Mouse (Mus musculus): ENCODE data around the gene Olfr1016. TPM values are rescaled to one million over a fixed set of nuclear protein-coding genes. Genes with fewer than 3 reads are reported as not detected.

Gene Olfr1016
- not detected in 2 replicates for total RNA-seq (2023)

DNA sequence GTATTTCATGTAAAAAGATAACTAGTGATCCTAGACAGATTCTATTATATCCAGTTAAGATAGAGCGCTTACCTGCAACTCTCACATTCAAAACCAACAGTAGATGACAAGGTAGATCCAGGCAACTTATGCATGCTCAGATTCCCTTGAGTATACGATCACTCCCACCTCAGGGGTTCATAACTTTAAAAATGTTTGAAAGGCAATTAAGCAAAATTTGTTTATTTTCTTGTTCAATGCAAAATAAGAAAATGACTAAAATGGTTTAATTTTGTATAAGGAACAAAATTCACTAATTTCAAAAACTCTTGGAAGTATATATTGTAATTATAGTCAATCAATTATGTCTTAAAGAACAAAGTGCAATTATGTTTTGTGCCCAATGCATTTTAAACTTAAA is at the start of gene Olfr1016:
TSS of gene Olfr1016 (minus strand) at position 101 of the 400 bp plus-strand sequence.

DNA sequence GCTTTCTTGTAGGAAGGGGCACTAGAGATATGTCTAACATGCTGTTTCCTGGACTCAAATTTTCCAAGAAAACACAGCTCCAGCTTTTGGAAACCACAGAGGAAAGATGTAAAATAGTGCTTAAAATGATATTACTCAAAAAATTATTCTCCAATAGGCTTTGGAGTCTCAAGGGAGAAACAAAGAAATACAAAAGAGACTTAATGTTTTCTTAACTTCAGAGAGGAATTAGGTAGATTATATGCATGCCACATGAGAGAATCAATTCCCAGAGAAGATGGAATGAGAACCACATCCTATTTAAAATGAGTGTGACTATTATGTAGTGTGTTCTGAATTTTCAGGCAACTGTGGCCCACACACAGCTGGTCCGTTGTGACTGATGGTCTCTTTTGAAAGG is 44.4 kb upstream of the Olfr1016 start, which contains the start of gene Olfr1020:
TSS of gene Olfr1020 (plus strand) at position 301 of the 400 bp plus-strand sequence.

DNA sequence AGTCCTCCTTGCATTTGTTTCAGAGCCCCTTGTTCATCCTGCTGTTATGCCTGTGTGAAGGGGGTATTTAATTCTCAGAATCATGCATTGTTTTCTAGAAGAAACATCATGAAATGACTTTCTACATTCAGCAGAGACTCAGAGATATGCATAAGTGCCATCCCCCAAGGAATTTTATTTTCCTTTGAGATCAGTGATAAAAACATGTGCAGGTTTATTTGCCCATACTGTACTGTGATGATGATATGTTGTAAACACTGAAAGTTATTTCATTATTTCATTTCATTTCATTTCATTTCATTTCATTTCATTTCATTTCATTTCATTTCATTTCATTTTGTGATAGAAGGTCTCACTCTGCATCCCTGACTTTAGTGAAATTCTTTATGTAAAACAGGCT is 43.0 kb upstream of the Olfr1016 start, which contains the start of gene Olfr1019:
TSS of gene Olfr1019 (minus strand) at position 101 of the 400 bp plus-strand sequence.

DNA sequence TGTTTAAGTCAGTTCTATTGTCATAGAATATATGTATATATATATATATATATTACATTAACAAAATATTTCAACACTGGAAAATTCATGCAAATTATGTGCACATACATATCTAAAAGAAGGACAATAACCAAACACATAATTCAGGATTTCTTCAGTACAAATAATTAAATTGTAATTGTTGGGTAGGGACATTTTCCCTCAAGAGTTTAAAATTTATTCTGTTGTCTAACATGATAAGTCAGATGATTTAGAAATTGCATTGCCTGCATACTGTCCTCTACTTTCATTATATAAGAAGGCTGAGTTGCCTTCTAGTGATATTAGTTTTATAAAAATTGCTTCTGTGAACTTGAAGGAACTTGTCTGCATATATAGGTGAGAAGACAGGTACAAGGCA is 15.8 kb upstream of the Olfr1016 start, which contains the start of gene Olfr1018:
TSS of gene Olfr1018 (plus strand) at position 301 of the 400 bp plus-strand sequence.

GRCm38 (mm10) chr2:85781717-85782116 is 20.6 kb downstream of the Olfr1016 start, which contains the start of gene Olfr1015:
Gene Olfr1015, plus strand, starts transcription at chr2:85782017.

DNA sequence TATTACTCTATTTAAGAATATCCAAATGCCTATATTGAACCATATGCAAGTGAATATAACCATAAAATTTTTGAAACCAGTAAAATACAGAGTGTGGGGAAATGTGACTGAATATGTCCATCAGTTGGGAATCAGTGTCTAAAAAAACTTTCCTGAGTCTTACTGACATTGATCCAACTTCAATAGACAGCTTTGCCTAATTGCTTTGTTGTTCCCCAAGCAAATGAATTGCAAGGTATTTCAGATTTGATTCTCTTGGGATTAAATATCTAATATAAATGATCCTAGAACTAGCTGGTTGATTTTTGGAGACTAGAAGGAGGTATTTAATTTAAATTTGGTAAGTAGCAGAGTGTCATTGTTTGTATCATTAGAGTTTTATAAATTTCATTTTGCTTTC is 29.9 kb downstream of the Olfr1016 start, which contains the start of gene Olfr1014:
TSS of gene Olfr1014 (plus strand) at position 301 of the 400 bp plus-strand sequence.

GRCm38 (mm10) chr2:85766798-85767197 is 35.5 kb downstream of the Olfr1016 start, which contains the start of gene Olfr1013:
Gene Olfr1013, plus strand, starts transcription at chr2:85767098.

DNA sequence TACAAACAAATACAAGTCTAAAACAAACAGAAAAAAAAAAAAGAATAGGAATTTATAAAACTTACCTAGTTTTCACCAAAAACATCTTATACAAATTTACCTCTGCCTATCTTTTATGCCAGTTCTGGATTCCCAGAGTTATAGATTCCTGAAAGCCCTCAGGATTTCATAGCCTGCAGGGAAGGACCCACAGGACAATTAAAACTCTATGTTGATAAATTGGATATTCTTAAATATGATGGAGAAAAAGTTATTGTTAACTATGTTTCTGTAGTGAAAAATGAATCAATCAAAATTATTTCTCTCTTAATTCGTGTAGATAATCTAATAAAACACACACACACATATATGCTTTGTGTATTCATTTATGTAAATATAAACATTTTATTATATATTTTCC is 39.7 kb downstream of the Olfr1016 start, which contains the start of gene Olfr1012:
TSS of gene Olfr1012 (minus strand) at position 101 of the 400 bp plus-strand sequence.

Other genes with a start within 250 kb of the Olfr1016 start
- not detected in 2 replicates for gene Olfr996, start 223.3 kb downstream of the Olfr1016 start, total RNA-seq (2023)
- not detected in 2 replicates for gene Olfr998, start 213.6 kb downstream of the Olfr1016 start, total RNA-seq (2023)
- gene Olfr1000, start 190.6 kb downstream of the Olfr1016 start, total RNA-seq (2023): not detected in 2 replicates
- not detected in 2 replicates for gene Olfr1002, start 151.8 kb downstream of the Olfr1016 start, total RNA-seq (2023)
- not detected in 2 replicates for gene Olfr154, start 138.1 kb downstream of the Olfr1016 start, total RNA-seq (2023)
- not detected in 2 replicates for gene Olfr1006, start 123.8 kb downstream of the Olfr1016 start, total RNA-seq (2023)
- not detected in 2 replicates for gene Olfr1008, start 113.1 kb downstream of the Olfr1016 start, total RNA-seq (2023)
- not detected in 2 replicates for gene Olfr1009, start 87.1 kb downstream of the Olfr1016 start, total RNA-seq (2023)
- gene Olfr1012, start 39.8 kb downstream of the Olfr1016 start, total RNA-seq (2023): not detected in 2 replicates
- not detected in 2 replicates for gene Olfr1013, start 35.4 kb downstream of the Olfr1016 start, total RNA-seq (2023)
- not detected in 2 replicates for gene Olfr1014, start 29.8 kb downstream of the Olfr1016 start, total RNA-seq (2023)
- gene Olfr1015, start 20.5 kb downstream of the Olfr1016 start, total RNA-seq (2023): not detected in 2 replicates
- gene Olfr1018, start 15.9 kb upstream of the Olfr1016 start, total RNA-seq (2023): not detected in 2 replicates
- gene Olfr1019, start 42.9 kb upstream of the Olfr1016 start, total RNA-seq (2023): not detected in 2 replicates
- gene Olfr1020, start 44.5 kb upstream of the Olfr1016 start, total RNA-seq (2023): not detected in 2 replicates
- gene Olfr1022, start 66.0 kb upstream of the Olfr1016 start, total RNA-seq (2023): not detected in 2 replicates
- not detected in 2 replicates for gene Olfr1023, start 83.1 kb upstream of the Olfr1016 start, total RNA-seq (2023)
- gene Olfr1024, start 102.5 kb upstream of the Olfr1016 start, total RNA-seq (2023): not detected in 2 replicates
- gene Olfr1025-ps1, start 112.6 kb upstream of the Olfr1016 start, total RNA-seq (2023): not detected in 2 replicates
- not detected in 2 replicates for gene Olfr1026, start 119.0 kb upstream of the Olfr1016 start, total RNA-seq (2023)
- gene Olfr1028, start 147.9 kb upstream of the Olfr1016 start, total RNA-seq (2023): 0.13 TPM in 1 of 2 replicates, not detected in the other
- not detected in 2 replicates for gene Olfr1029, start 171.4 kb upstream of the Olfr1016 start, total RNA-seq (2023)
- not detected in 2 replicates for gene Olfr1030, start 176.7 kb upstream of the Olfr1016 start, total RNA-seq (2023)
- gene Olfr1031, start 187.8 kb upstream of the Olfr1016 start, total RNA-seq (2023): not detected in 2 replicates
- not detected in 2 replicates for gene Olfr1032, start 203.0 kb upstream of the Olfr1016 start, total RNA-seq (2023)
- not detected in 2 replicates for gene Olfr1033, start 218.1 kb upstream of the Olfr1016 start, total RNA-seq (2023)
- not detected in 2 replicates for gene Olfr1034, start 243.3 kb upstream of the Olfr1016 start, total RNA-seq (2023)